Mouse (Mus musculus) CH12.LX (cell line): ENCODE measurements at regions not wholly inside any gene's neighbourhood (a gene's known extent, or its start where the extent isn't known, plus 50 kb on each side); places are given as distances from the start of the nearest gene placed in this dataset.

ENCODE experiments used
- DNase-seq: peaks from one replicate; pipeline ENCODE4 v3.0.0-alpha.2; 2013; ENCODE audit errors: extremely low read depth
- H3K27ac ChIP-seq: 2 replicates; pipeline ENCODE4 v1.5.1; 2012; ENCODE audit warnings: low read depth, mild to moderate bottlenecking, control low read depth, moderate library complexity; ENCODE audit not compliant: insufficient read depth
- H3K27me3 ChIP-seq: replicated peaks from 2 replicates; pipeline ENCODE3; 2012; ENCODE audit warnings: inconsistent platforms
- H3K36me3 ChIP-seq, 2 experiments: replicated peaks in 1 of 2; 2 replicates each; pipeline versions ENCODE3 to v1.6.1; 2012; ENCODE audit warnings: inconsistent platforms in 1 of 2, low read length in 1 of 2, mild to moderate bottlenecking in 1 of 2, mixed read lengths in 1 of 2, moderate library complexity in 1 of 2; ENCODE audit not compliant: control insufficient read depth in 1 of 2, insufficient read depth in 1 of 2
- H3K4me1 ChIP-seq, 2 experiments: 2 replicates each; pipeline ENCODE4 v1.6.1; 2012; ENCODE audit warnings: inconsistent platforms in 1 of 2, moderate library complexity in 1 of 2; ENCODE audit not compliant: insufficient read depth in 2 of 2, control insufficient read depth in 1 of 2
- H3K4me2 ChIP-seq: 2 replicates; pipeline ENCODE4 v1.6.1; 2012; ENCODE audit warnings: low read depth, mild to moderate bottlenecking, control low read depth; ENCODE audit not compliant: poor library complexity, insufficient read depth, severe bottlenecking
- H3K4me3 ChIP-seq, 3 experiments: fragments of 150-350 bp in 1 of 3; sonication (generic) in 1 of 3; replicated peaks in 1 of 3; 2 replicates each; pipeline versions ENCODE3 to v1.5.1; 2011 to 2012; ENCODE audit warnings: low read depth in 2 of 3, low read length in 2 of 3, mild to moderate bottlenecking in 2 of 3, moderate library complexity in 2 of 3, control low read depth in 1 of 3, improper control_type of control experiment in 1 of 3, inconsistent platforms in 1 of 3, mixed read lengths in 1 of 3; ENCODE audit not compliant: poor library complexity in 1 of 3
- H3K79me2 ChIP-seq: replicated peaks from 2 replicates; pipeline ENCODE4 v1.6.1; 2012; ENCODE audit warnings: mild to moderate bottlenecking, moderate library complexity; ENCODE audit not compliant: control insufficient read depth, poor library complexity, insufficient read depth, severe bottlenecking; ENCODE audit errors: extremely low read depth
- H3K9ac ChIP-seq: 2 replicates; pipeline ENCODE4 v1.6.1; 2012; ENCODE audit warnings: low read depth, mild to moderate bottlenecking, control low read depth, moderate library complexity; ENCODE audit not compliant: insufficient read depth
- H3K9me3 ChIP-seq: replicated peaks from 2 replicates; pipeline ENCODE3; 2012; ENCODE audit warnings: low read length, inconsistent platforms, mixed read lengths
- BHLHE40 ChIP-seq: IDR thresholded peaks from 2 replicates; pipeline ENCODE4 v1.6.1; 2011; ENCODE audit warnings: mild to moderate bottlenecking, low read depth, low read length, improper control_type of control experiment
- CHD1 ChIP-seq: IDR thresholded peaks from 2 replicates; pipeline ENCODE4 v1.6.1; 2012; ENCODE audit warnings: low read depth, low read length, improper control_type of control experiment, inconsistent platforms
- CHD2 ChIP-seq: IDR thresholded peaks from 2 replicates; pipeline ENCODE4 v1.6.1; 2011; ENCODE audit warnings: low read length, improper control_type of control experiment
- CTCF ChIP-seq, 2 experiments: IDR thresholded peaks in 1 of 2; conservative IDR thresholded peaks in 1 of 2; 2 replicates each; pipeline ENCODE4 v1.5.1; 2011 to 2012; ENCODE audit warnings: low read depth in 2 of 2, low read length in 2 of 2, improper control_type of control experiment in 1 of 2, inconsistent platforms in 1 of 2, mild to moderate bottlenecking in 1 of 2, moderate library complexity in 1 of 2
- ELF1 ChIP-seq: IDR thresholded peaks from 2 replicates; pipeline ENCODE4 v1.6.1; 2014; ENCODE audit warnings: low read depth, mild to moderate bottlenecking, inconsistent platforms, low read length, improper control_type of control experiment
- EP300 ChIP-seq: IDR thresholded peaks from 2 replicates; pipeline ENCODE4 v1.6.1; 2011; ENCODE audit warnings: low read length, improper control_type of control experiment
- ETS1 ChIP-seq: conservative IDR thresholded peaks from 2 replicates; pipeline ENCODE4 v1.6.1; 2012; ENCODE audit warnings: low read depth, mild to moderate bottlenecking, inconsistent platforms, low read length, improper control_type of control experiment, moderate library complexity
- HCFC1 ChIP-seq: IDR thresholded peaks from 2 replicates; pipeline ENCODE4 v1.6.1; 2012; ENCODE audit warnings: low read depth, mild to moderate bottlenecking, inconsistent platforms, low read length, improper control_type of control experiment
- JUN ChIP-seq: IDR thresholded peaks from 2 replicates; pipeline ENCODE4 v1.6.1; 2011; ENCODE audit warnings: low read depth, mild to moderate bottlenecking, low read length, improper control_type of control experiment, moderate library complexity; ENCODE audit not compliant: insufficient read depth
- JUND ChIP-seq: conservative IDR thresholded peaks from 2 replicates; pipeline ENCODE4 v1.6.1; 2011; ENCODE audit warnings: low read depth, low read length, improper control_type of control experiment
- KAT2A ChIP-seq: IDR thresholded peaks from 2 replicates; pipeline ENCODE4 v1.6.1; 2012; ENCODE audit warnings: low read length, improper control_type of control experiment, inconsistent platforms; ENCODE audit not compliant: insufficient replicate concordance
- MAX ChIP-seq: IDR thresholded peaks from 2 replicates; pipeline ENCODE4 v1.6.1; 2011; ENCODE audit warnings: low read length, improper control_type of control experiment
- MAZ ChIP-seq: IDR thresholded peaks from 2 replicates; pipeline ENCODE4 v1.6.1; 2012; ENCODE audit warnings: low read depth, mild to moderate bottlenecking, inconsistent platforms, low read length, improper control_type of control experiment, moderate library complexity
- MYC ChIP-seq: IDR thresholded peaks from 2 replicates; pipeline ENCODE4 v1.6.1; 2011; ENCODE audit warnings: low read depth, mild to moderate bottlenecking, improper control_type of control experiment, low read length
- NELFE ChIP-seq: IDR thresholded peaks from 2 replicates; pipeline ENCODE4 v1.6.1; 2011; ENCODE audit warnings: low read depth, low read length, improper control_type of control experiment
- NRF1 ChIP-seq: IDR thresholded peaks from 2 replicates; pipeline ENCODE4 v1.6.1; 2014; ENCODE audit warnings: low read depth, mild to moderate bottlenecking, inconsistent platforms, low read length, improper control_type of control experiment, moderate library complexity
- POLR2A ChIP-seq: IDR thresholded peaks from 2 replicates; pipeline ENCODE4 v1.6.1; 2011; ENCODE audit warnings: low read depth, mild to moderate bottlenecking, improper control_type of control experiment, low read length
- RCOR1 ChIP-seq: conservative IDR thresholded peaks from 2 replicates; pipeline ENCODE4 v1.6.1; 2012; ENCODE audit warnings: low read depth, mild to moderate bottlenecking, inconsistent platforms, low read length, improper control_type of control experiment
- SIN3A ChIP-seq: IDR thresholded peaks from 2 replicates; pipeline ENCODE4 v1.6.1; 2012; ENCODE audit warnings: low read length, improper control_type of control experiment, inconsistent platforms
- SMC3 ChIP-seq: IDR thresholded peaks from 2 replicates; pipeline ENCODE4 v1.6.1; 2011; ENCODE audit warnings: low read depth, low read length, improper control_type of control experiment
- TBP ChIP-seq: conservative IDR thresholded peaks from 2 replicates; pipeline ENCODE4 v1.6.1; 2011; ENCODE audit warnings: low read depth, low read length, improper control_type of control experiment
- UBTF ChIP-seq: IDR thresholded peaks from 2 replicates; pipeline ENCODE4 v1.6.1; 2012; ENCODE audit warnings: low read depth, mild to moderate bottlenecking, inconsistent platforms, low read length, improper control_type of control experiment, moderate library complexity
- USF1 ChIP-seq: IDR thresholded peaks from 2 replicates; pipeline ENCODE4 v1.6.1; 2014; ENCODE audit warnings: low read depth, mild to moderate bottlenecking, inconsistent platforms, low read length, improper control_type of control experiment
- ZMIZ1 ChIP-seq: IDR thresholded peaks from 2 replicates; pipeline ENCODE4 v1.6.1; 2012; ENCODE audit warnings: low read depth, mild to moderate bottlenecking, inconsistent platforms, low read length, improper control_type of control experiment
- dilution Hi-C: fragments of 300-500 bp; cut with MboI; formaldehyde crosslinking; loops from 2 replicates; pipeline ENCODE4 v1.14.3; 2020; ENCODE audit warnings: low sequenced_read_pairs; ENCODE audit not compliant: extremely low pct_unique_long_range_greater_than_20kb, extremely low pct_ligation_motif_present
- in situ Hi-C: fragments of 300-500 bp; cut with MboI; formaldehyde crosslinking; loops from 3 replicates; pipeline ENCODE4 v1.14.3; 2019; ENCODE audit warnings: low sequenced_read_pairs, low pct_ligation_motif_present, low pct_unique_long_range_greater_than_20kb, mixed read lengths

DNA sequence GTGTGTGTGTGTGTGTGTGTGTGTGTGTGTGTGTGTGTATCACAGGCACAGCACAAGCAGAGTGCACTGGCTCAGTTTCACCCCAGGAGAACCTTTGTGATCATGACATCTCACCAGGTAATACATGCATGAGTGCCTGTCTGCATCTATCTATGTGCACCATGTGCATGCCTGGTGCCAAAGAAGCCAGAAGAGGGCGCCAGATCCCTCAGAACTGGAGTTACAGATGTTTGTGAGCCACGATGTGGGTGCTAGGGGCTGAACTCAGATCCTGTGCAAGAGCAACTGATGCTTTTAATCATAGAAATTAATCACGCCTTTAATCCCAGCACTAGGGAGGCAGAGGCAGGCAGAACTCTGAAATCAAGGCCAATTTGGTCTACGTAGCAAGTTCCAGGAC lies 75.9 kb downstream of the Xrcc2 start:
- dilution Hi-C loops = no loop called here
- no peak for TF ChIP-seq ETS1
- TF ChIP-seq USF1 = no peak
- TF ChIP-seq SIN3A = no peak
- TF ChIP-seq JUND = no peak
- no peak; a peak in 1 of 4 replicates for TF ChIP-seq CTCF (conservative IDR thresholded peaks at IDR 0.05 in 1 of 2, IDR thresholded peaks at IDR 0.05 in 1 of 2; ENCODE audit: low read depth in 2 of 2, low read length in 2 of 2)
- TF ChIP-seq BHLHE40 = no peak
- no peak for TF ChIP-seq JUN
- H3K79me2 ChIP-seq = no peaks in the 10 kb centered on the region

DNA sequence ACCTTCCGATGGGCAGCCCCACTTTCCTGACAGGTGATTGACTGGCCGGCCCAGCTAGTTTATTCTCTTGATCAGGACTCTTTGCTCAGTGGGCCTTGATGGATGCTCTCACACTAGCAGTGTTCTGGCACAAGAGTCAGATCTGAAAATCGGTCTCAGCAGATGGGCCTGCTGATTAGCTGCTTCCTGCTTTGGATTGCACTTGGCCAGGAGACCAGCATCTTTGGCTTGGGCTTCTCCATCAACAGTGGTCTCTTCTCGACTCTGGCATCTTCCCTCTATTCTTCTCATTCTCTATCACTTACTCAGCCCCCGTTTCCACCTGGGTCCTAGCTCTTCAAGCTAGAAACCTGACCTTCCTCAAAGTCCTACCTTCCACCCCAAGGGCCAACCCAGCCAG lies 77.1 kb downstream of the Xrcc2 start:
- no peak overlapping the region for H3K27ac ChIP-seq
- no peaks in the 10 kb centered on the region for H3K36me3 ChIP-seq
- H3K4me1 ChIP-seq = no peaks in the 10 kb centered on the region
- in situ Hi-C loops = no loop called here
- H3K4me3 ChIP-seq = no peak overlapping the region
- H3K27me3 ChIP-seq = no peaks in the 10 kb centered on the region
- TF ChIP-seq ZMIZ1 (no peak), KAT2A (no peak), NELFE (no peak), CHD1 (no peak), RCOR1 (no peak), TBP (no peak), BHLHE40 (no peak), CHD2 (no peak), MYC (no peak), NRF1 (no peak), ELF1 (no peak), UBTF (no peak), MAZ (no peak), MAX (no peak), HCFC1 (no peak), EP300 (no peak), JUN (no peak), SMC3 (no peak), POLR2A (no peak)
- H3K9me3 ChIP-seq = peaks cover 2% of the 10 kb centered on the region
- no peaks in the 10 kb centered on the region for H3K79me2 ChIP-seq
- dilution Hi-C loops = no loop called here
- DNase-seq = no peak
- H3K4me2 ChIP-seq = no peak overlapping the region
- H3K9ac ChIP-seq = no peak overlapping the region

More for the DNA sequence above, 75.9 kb downstream of the Xrcc2 start:
- no peaks in the 10 kb centered on the region for H3K27me3 ChIP-seq
- no peaks in the 10 kb centered on the region for H3K36me3 ChIP-seq
- H3K9ac ChIP-seq = no peak overlapping the region
- peaks cover 2% of the 10 kb centered on the region for H3K9me3 ChIP-seq
- H3K4me2 ChIP-seq = no peak overlapping the region
- no peak overlapping the region for H3K27ac ChIP-seq
- no peak for DNase-seq
- no peak overlapping the region for H3K4me3 ChIP-seq
- in situ Hi-C loops = no loop called here
- H3K4me1 ChIP-seq = no peaks in the 10 kb centered on the region
